Mouse (Mus musculus) cerebellum, adult 18-20 months (tissue): ENCODE results near the gene Mef2c.
A peak's percentile ranks its signal among the peaks of the same experiment; 100 is the strongest.

Experiments used
- DNase-seq, 2 experiments: peaks; one replicate each; pipeline ENCODE4 v3.0.0; 2021

Gene Mef2c

GRCm38 (mm10) chr13:83713661-83714291, 209.9 kb downstream of the Mef2c start:
- DNase-seq: peak; percentile 45 to 64

DNA sequence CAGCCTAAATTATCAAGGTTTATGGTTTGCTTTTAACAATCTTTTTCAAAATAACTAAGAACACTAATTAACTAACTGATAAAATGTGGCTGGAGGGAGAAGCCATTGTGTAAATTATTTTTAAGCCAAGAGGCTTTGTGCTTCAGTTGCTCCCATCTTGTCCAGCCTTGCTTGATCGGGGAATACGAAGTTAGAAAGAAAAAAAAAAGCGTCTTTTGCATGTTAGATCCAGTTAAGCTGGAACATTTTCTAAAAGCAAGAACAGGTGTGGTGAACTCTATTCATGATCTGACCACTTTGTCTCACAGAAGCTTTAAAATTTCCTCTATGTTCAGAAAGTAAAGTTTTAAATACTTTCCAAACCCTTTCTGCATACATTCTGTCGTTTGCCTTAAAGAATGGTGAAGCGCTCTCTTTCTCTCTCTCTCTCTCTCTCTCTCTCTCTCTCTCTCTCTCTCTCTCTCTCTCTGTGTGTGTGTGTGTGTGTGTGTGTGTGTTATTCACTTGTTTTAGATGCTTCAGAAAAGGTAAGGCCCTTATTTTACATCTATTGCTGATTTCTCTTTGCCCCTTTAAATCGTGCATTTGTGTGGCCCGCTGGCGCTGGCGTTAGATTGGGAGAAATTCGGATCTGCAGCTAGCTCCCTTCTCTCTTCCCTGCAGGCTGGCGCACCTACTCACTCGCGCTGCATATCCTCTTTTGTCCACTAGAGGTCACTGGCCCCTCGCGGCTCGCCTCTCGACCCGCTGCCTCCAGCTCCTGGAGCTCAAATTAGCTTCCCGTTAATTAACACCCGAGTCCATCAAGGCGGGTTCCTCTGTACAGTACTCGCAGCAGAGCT, 210.9 kb downstream of the Mef2c start:
- peak; percentile 97 to 98 for DNase-seq

DNA sequence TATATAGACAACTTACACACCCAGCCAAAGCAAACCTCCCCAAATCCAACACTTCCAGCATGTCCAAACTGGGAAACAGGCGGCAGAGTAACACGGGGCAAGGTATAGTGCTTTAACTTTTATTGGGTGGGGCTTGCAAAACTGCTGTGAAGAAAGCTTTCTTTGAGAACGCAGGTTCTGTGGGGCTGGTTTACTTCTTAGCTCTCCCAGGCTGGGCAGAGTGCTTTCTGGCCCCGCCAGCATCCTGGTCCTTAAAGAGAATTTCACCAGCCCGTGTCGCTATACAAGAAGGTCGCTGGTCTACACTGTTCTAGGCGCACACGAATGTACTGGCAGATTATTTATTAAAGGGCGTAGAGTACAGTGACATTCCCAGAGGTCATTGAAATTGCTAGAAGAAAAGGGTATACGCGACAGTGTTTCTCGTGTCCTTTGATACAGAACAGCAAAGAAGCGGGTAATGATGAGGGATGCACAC, 211.5 kb downstream of the Mef2c start:
- no peak for DNase-seq

- DNase-seq: peak; percentile 24 to 59
Observed at GRCm38 (mm10) chr13:83715971-83716615, 212.3 kb downstream of the Mef2c start.
